Mouse (Mus musculus) C2C12 (cell line): ENCODE results near the gene Amd1.

Experiments
- CEBPB ChIP-seq: IDR thresholded peaks from one replicate; pipeline ENCODE4 v1.6.1; 2011; ENCODE audit warnings: low read depth, mild to moderate bottlenecking, control low read depth, moderate library complexity
- CTCF ChIP-seq: IDR thresholded peaks from one replicate; pipeline ENCODE4 v1.5.1; 2011; ENCODE audit not compliant: control insufficient read depth, insufficient read depth, insufficient read length
- FOSL1 ChIP-seq: IDR thresholded peaks from one replicate; pipeline ENCODE4 v1.8.0; 2011; ENCODE audit warnings: mild to moderate bottlenecking, low read length; ENCODE audit not compliant: poor library complexity, insufficient read depth, severe bottlenecking
- MAX ChIP-seq: IDR thresholded peaks from one replicate; pipeline ENCODE4 v1.6.1; 2011; ENCODE audit warnings: mild to moderate bottlenecking, control low read depth
- MYOG ChIP-seq: IDR thresholded peaks from one replicate; pipeline ENCODE4 v1.6.1; 2011; ENCODE audit not compliant: control insufficient read depth, insufficient read length; ENCODE audit errors: extremely low read depth
- USF1 ChIP-seq: IDR thresholded peaks from one replicate; pipeline ENCODE4 v1.6.1; 2011; ENCODE audit warnings: low read depth, mild to moderate bottlenecking, control low read depth, moderate library complexity

- no peak for TF ChIP-seq MAX
- TF ChIP-seq CTCF, result no peak
- no peak for TF ChIP-seq CEBPB
- TF ChIP-seq MYOG, result no peak
- TF ChIP-seq FOSL1, result no peak
- TF ChIP-seq USF1, result no peak
These were observed 26.0 kb downstream of the Amd1 start for GRCm38 (mm10) chr10:40275991-40276390.
